Mouse (Mus musculus) bone marrow macrophage, adult 2 months (primary cell): ENCODE data around the gene Gm11549. TPM values are rescaled to one million over a fixed set of nuclear protein-coding genes. Genes with fewer than 3 reads are reported as not detected.

Experiments
- H3K27ac ChIP-seq: 2 replicates; pipeline ENCODE4 v1.5.1; 2012; ENCODE audit warnings: low read depth, low read length; ENCODE audit not compliant: insufficient read depth
- H3K4me1 ChIP-seq: 2 replicates; pipeline ENCODE4 v1.6.1; 2012; ENCODE audit warnings: low read length; ENCODE audit not compliant: control insufficient read depth, insufficient read depth
- H3K4me3 ChIP-seq: 2 replicates; pipeline ENCODE4 v1.5.1; 2012; ENCODE audit warnings: mild to moderate bottlenecking, low read length, moderate library complexity; ENCODE audit not compliant: insufficient read depth
- CTCF ChIP-seq: IDR thresholded peaks from 2 replicates; pipeline ENCODE4 v1.5.1; 2012; ENCODE audit warnings: low read depth, mild to moderate bottlenecking, low read length, moderate library complexity
- POLR2A ChIP-seq: IDR thresholded peaks from 2 replicates; pipeline ENCODE4 v1.6.1; 2012; ENCODE audit warnings: mild to moderate bottlenecking, low read depth, low read length, borderline replicate concordance
- polyA plus RNA-seq: library from polyadenylated mRNA; stranded (reverse); fragments of >200 nt; gene quantifications from 2 replicates; pipeline ENCODE4 v1.2.4, GENCODE M21; 2012; ENCODE audit not compliant: missing spikeins, insufficient read depth, insufficient read length

The Gm11549 gene
- polyA plus RNA-seq, 1 experiment, result not detected

- Histone ChIP-seq H3K4me3 (no peak overlapping the region), H3K27ac (no peak overlapping the region), H3K4me1 (0 out of 2 replicates have a peak, but pooled peaks cover 2% of the 10 kb centered on the region)
- TF ChIP-seq POLR2A (no peak), CTCF (no peak)
These were observed 19.1 kb upstream of the Gm11549 start for GRCm38 (mm10) chr3:36540756-36541155.

GRCm38 (mm10) chr3:36537701-36538470 is 16.3 kb upstream of the Gm11549 start:
- peaks cover 6% of the 10 kb centered on the region for H3K4me1 ChIP-seq
- no peak overlapping the region for H3K27ac ChIP-seq
- TF ChIP-seq POLR2A (no peak), CTCF (no peak)
- no peak overlapping the region for H3K4me3 ChIP-seq

- TF ChIP-seq CTCF (no peak), POLR2A (no peak)
- Histone ChIP-seq H3K4me3 (no peak overlapping the region), H3K27ac (no peak overlapping the region), H3K4me1 (peaks cover 6% of the 10 kb centered on the region)
These were observed 14.4 kb upstream of the Gm11549 start for GRCm38 (mm10) chr3:36536041-36536440.

GRCm38 (mm10) chr3:36533201-36533672 is 11.6 kb upstream of the Gm11549 start:
- H3K4me1 ChIP-seq, result peaks cover 6% of the 10 kb centered on the region
- no peak overlapping the region for H3K4me3 ChIP-seq
- TF ChIP-seq CTCF (no peak), POLR2A (no peak)
- H3K27ac ChIP-seq, result no peak overlapping the region

GRCm38 (mm10) chr3:36532738-36533137 is 11.1 kb upstream of the Gm11549 start:
- H3K4me1 ChIP-seq, result peaks cover 6% of the 10 kb centered on the region
- no peak overlapping the region for H3K4me3 ChIP-seq
- no peak for TF ChIP-seq POLR2A
- TF ChIP-seq CTCF, result no peak
- no peak overlapping the region for H3K27ac ChIP-seq

GRCm38 (mm10) chr3:36531979-36532542 is 10.4 kb upstream of the Gm11549 start:
- H3K27ac ChIP-seq, result no peak overlapping the region
- peak overlapping the region; percentile 44 for H3K4me3 ChIP-seq
- H3K4me1 ChIP-seq, result peaks cover 6% of the 10 kb centered on the region
- TF ChIP-seq POLR2A, result no peak
- no peak for TF ChIP-seq CTCF

- Histone ChIP-seq H3K27ac (no peak overlapping the region), H3K4me3 (no peak overlapping the region), H3K4me1 (peaks cover 6% of the 10 kb centered on the region)
- no peak for TF ChIP-seq CTCF
- TF ChIP-seq POLR2A, result no peak
These were observed 9.6 kb upstream of the Gm11549 start for GRCm38 (mm10) chr3:36531242-36531641.

- no peak overlapping the region for H3K4me3 ChIP-seq
- TF ChIP-seq CTCF (no peak), POLR2A (no peak)
- H3K27ac ChIP-seq, result no peak overlapping the region
- peaks cover 6% of the 10 kb centered on the region for H3K4me1 ChIP-seq
These were observed 9.2 kb upstream of the Gm11549 start for GRCm38 (mm10) chr3:36530781-36531180.

GRCm38 (mm10) chr3:36530345-36530744 is 8.7 kb upstream of the Gm11549 start:
- Histone ChIP-seq H3K27ac (no peak overlapping the region), H3K4me1 (peaks cover 6% of the 10 kb centered on the region), H3K4me3 (no peak overlapping the region)
- TF ChIP-seq POLR2A, result no peak
- no peak for TF ChIP-seq CTCF

- Histone ChIP-seq H3K4me1 (no peaks in the 10 kb centered on the region), H3K4me3 (no peak overlapping the region), H3K27ac (no peak overlapping the region)
- no peak for TF ChIP-seq CTCF
- TF ChIP-seq POLR2A, result no peak
These were observed 2.9 kb upstream of the Gm11549 start for GRCm38 (mm10) chr3:36524466-36524865.
